ENCODE assay signal across 15 mouse cellular contexts in the genomic region with DNA sequence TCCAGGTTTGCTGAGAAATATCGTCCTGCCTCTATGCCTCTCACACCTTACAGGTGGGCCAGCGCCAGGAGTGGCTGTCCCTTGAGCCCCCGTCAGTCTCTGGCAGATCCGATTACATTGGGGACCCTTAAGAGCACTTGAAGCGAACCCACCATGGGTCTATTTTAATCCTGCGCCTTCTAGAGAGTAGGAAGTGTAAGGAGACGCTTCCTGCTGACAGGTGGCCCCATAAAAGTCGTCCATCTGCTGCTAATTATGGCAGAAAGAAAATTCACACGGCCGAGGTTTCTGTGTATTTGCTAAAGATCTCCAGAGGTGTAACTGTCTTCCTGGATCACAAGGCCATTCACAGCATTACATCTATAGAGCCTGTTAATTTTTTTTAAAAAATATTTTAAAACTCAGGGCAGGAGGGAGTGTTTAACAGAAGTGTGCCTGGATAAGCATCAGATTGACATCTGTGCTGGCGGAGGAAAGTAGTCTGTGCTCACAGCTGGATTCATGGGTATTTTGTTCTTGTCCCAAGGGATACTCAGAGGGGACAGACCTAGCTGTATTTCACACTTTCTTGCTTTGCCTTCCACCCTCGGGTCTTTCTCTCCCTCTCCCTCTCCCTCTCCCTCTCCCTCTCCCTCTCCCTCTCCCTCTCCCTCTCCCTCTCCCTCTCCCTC.
DNase-seq lines count a peak whose midpoint lies in the region; ATAC-seq and TF ChIP-seq lines count a peak whose summit lies in the region.
"Had no signal": no experiment of that assay in that cellular context is flagged by ENCODE, and none has a peak within 500 bp of the region (broad histone marks: within the 10 kb centered on the region; RNA-seq: fewer than 3 reads in every experiment).

No protein-coding gene starts in this region.

- H3K9me3 ChIP-seq in heart, embryonic 10.5 days, result no peaks in the 10 kb centered on the region
- no peaks in the 10 kb centered on the region for H3K9me3 ChIP-seq in lung, embryonic 14.5 days (ENCODE audit: low read depth, low read length)
- H3K9me3 ChIP-seq: midbrain, embryonic 13.5 days; neural tube, embryonic 12.5 days had no signal

- H3K27me3 ChIP-seq in heart, embryonic 10.5 days (ENCODE audit: insufficient read depth, poor library complexity, severe bottlenecking), result no peaks in the 10 kb centered on the region
- no peaks in the 10 kb centered on the region for H3K27me3 ChIP-seq in lung, embryonic 14.5 days (ENCODE audit: insufficient read depth, low read length)
- H3K27me3 ChIP-seq: midbrain, embryonic 13.5 days; neural tube, embryonic 12.5 days had no signal

- TF ChIP-seq CTCF in lung, embryonic 14.5 days (IDR thresholded peaks at IDR 0.05; ENCODE audit: low read depth), result no peak

- DNase-seq in heart, embryonic 10.5 days (ENCODE audit: low spot score), result no peak
- DNase-seq in heart, postnatal 4 days, result no peak
- DNase-seq in lung, embryonic 14.5 days, result no peak
- no peak for DNase-seq in lung, postnatal 25 days (ENCODE audit: low spot score)
- peak; percentile 44 for DNase-seq in embryo, embryonic 11 days
- peak; percentile 18 for DNase-seq in skeletal muscle tissue, adult 2 months (ENCODE audit: low read depth, low spot score)
- DNase-seq in gastrocnemius, adult 8-10 months (ENCODE audit: low spot score in 2 of 2), result no peak
- no peak for DNase-seq in kidney, postnatal 14 days
- DNase-seq: kidney, adult 2 months; lung, postnatal 10 days; right cerebral cortex, adult 18-20 months had no signal

- peak overlapping the region; percentile 70 for H3K27ac ChIP-seq in heart, embryonic 10.5 days
- H3K27ac ChIP-seq in lung, embryonic 14.5 days (ENCODE audit: low read depth), result no peak overlapping the region
- H3K27ac ChIP-seq: layer of hippocampus, adult 2 months; midbrain, embryonic 13.5 days; neural tube, embryonic 12.5 days had no signal

- peaks cover 26% of the 10 kb centered on the region for H3K4me1 ChIP-seq in heart, embryonic 10.5 days
- no peaks in the 10 kb centered on the region; the same call in 1 of the 2 replicates for H3K4me1 ChIP-seq in lung, embryonic 14.5 days (ENCODE audit: insufficient read depth)
- H3K4me1 ChIP-seq: midbrain, embryonic 13.5 days; neural tube, embryonic 12.5 days had no signal

- H3K4me2 ChIP-seq in lung, embryonic 14.5 days, result 0 out of 2 replicates have a peak overlapping the region, but pooled peaks have one; percentile 4
- H3K4me2 ChIP-seq: liver, embryonic 11.5 days; midbrain, embryonic 13.5 days; neural tube, embryonic 12.5 days had no signal

- H3K36me3 ChIP-seq in heart, embryonic 10.5 days, result no peaks in the 10 kb centered on the region
- H3K36me3 ChIP-seq in lung, embryonic 14.5 days (ENCODE audit: insufficient read depth), result no peaks in the 10 kb centered on the region
- H3K36me3 ChIP-seq: midbrain, embryonic 13.5 days; neural tube, embryonic 12.5 days had no signal

- peak overlapping the region; percentile 22; the same call in 1 of the 2 replicates for H3K4me3 ChIP-seq in heart, embryonic 10.5 days
- H3K4me3 ChIP-seq in lung, embryonic 14.5 days (ENCODE audit: low read depth, low read length), result no peak overlapping the region
- H3K4me3 ChIP-seq: layer of hippocampus, adult 2 months; midbrain, embryonic 13.5 days; neural tube, embryonic 12.5 days had no signal

- no peak overlapping the region for H3K9ac ChIP-seq in lung, embryonic 14.5 days
- H3K9ac ChIP-seq: midbrain, embryonic 13.5 days; neural tube, embryonic 12.5 days had no signal

- ATAC-seq in lung, embryonic 14.5 days (ENCODE audit: insufficient read depth), result no peak
- ATAC-seq: midbrain, embryonic 13.5 days had no signal

- 20% methylated on average over 12 of the region's 12 CpGs for WGBS in heart, embryonic 10.5 days
- WGBS in lung, embryonic 14.5 days, result 18% methylated on average over 12 of the region's 12 CpGs

Comparison
In these comparisons a context has a peak if more than half of its experiments do, and no peak if none do; other contexts are left out.
1. DNase-seq: peak in embryo, embryonic 11 days (single experiment) and skeletal muscle tissue, adult 2 months (single experiment); none in heart, embryonic 10.5 days (single experiment), heart, postnatal 4 days (single experiment), lung, embryonic 14.5 days (single experiment), lung, postnatal 25 days (single experiment), gastrocnemius, adult 8-10 months (0 of 2) and kidney, postnatal 14 days (single experiment).